Mouse (Mus musculus) MEL (cell line): ENCODE measurements around the gene St6galnac3.

ENCODE experiments used
- BHLHE40 ChIP-seq: IDR thresholded peaks from 2 replicates; pipeline ENCODE4 v1.6.1; 2012; ENCODE audit warnings: low read depth, mild to moderate bottlenecking, inconsistent platforms, low read length, improper control_type of control experiment, borderline replicate concordance
- CTCF ChIP-seq, 3 experiments: IDR thresholded peaks in 2 of 3; conservative IDR thresholded peaks in 1 of 3; 2 replicates each; pipeline ENCODE4 v1.5.1; 2011 to 2012; ENCODE audit warnings: low read length in 3 of 3, low read depth in 2 of 3, mild to moderate bottlenecking in 2 of 3, improper control_type of control experiment in 1 of 3, inconsistent platforms in 1 of 3, mixed read lengths in 1 of 3, moderate library complexity in 1 of 3; ENCODE audit not compliant: control insufficient read depth in 1 of 3, insufficient read depth in 1 of 3, poor library complexity in 1 of 3, severe bottlenecking in 1 of 3
- E2F4 ChIP-seq: IDR thresholded peaks from 2 replicates; pipeline ENCODE4 v1.6.1; 2011; ENCODE audit warnings: low read depth, low read length, improper control_type of control experiment, borderline replicate concordance
- JUND ChIP-seq: IDR thresholded peaks from 2 replicates; pipeline ENCODE4 v1.6.1; 2011; ENCODE audit warnings: low read depth, mild to moderate bottlenecking, improper control_type of control experiment, low read length
- MAX ChIP-seq: IDR thresholded peaks from 2 replicates; pipeline ENCODE4 v1.6.1; 2011; ENCODE audit warnings: low read length, improper control_type of control experiment
- NELFE ChIP-seq: IDR thresholded peaks from 2 replicates; pipeline ENCODE4 v1.6.1; 2011; ENCODE audit warnings: low read depth, low read length, improper control_type of control experiment
- POLR2A ChIP-seq, 2 experiments: IDR thresholded peaks; 2 replicates each; pipeline ENCODE4 v1.6.1; 2011 to 2012; ENCODE audit warnings: low read length in 2 of 2, mild to moderate bottlenecking in 2 of 2, control low read depth in 1 of 2, improper control_type of control experiment in 1 of 2, low read depth in 1 of 2, moderate library complexity in 1 of 2; ENCODE audit not compliant: control insufficient read depth in 1 of 2, insufficient read depth in 1 of 2, poor library complexity in 1 of 2

- TF ChIP-seq E2F4, result no peak
- no peak for TF ChIP-seq NELFE
- no peak for TF ChIP-seq MAX
- TF ChIP-seq POLR2A (IDR thresholded peaks at IDR 0.05; ENCODE audit: control insufficient read depth in 1 of 2, insufficient read depth in 1 of 2, low read depth in 1 of 2, low read length in 2 of 2, poor library complexity in 1 of 2), result no peak
- TF ChIP-seq BHLHE40, result no peak
- no peak for TF ChIP-seq CTCF (IDR thresholded peaks at IDR 0.05 in 2 of 3, conservative IDR thresholded peaks at IDR 0.05 in 1 of 3; ENCODE audit: control insufficient read depth in 1 of 3, insufficient read depth in 1 of 3, low read depth in 2 of 3, low read length in 3 of 3, poor library complexity in 1 of 3, severe bottlenecking in 1 of 3)
- no peak for TF ChIP-seq JUND
These were observed 144.3 kb downstream of the St6galnac3 start for GRCm38 (mm10) chr3:153580625-153581024.
